Mouse (Mus musculus) heart, adult 8-10 months (tissue): ENCODE data around the gene Smg7. TPM values are rescaled to one million over a fixed set of nuclear protein-coding genes. Genes with fewer than 3 reads are reported as not detected.

Experiments
- DNase-seq: peaks from one replicate; pipeline ENCODE4 v3.0.0; 2022; ENCODE audit warnings: low spot score
- total RNA-seq, 4 experiments: library from RNA; stranded (reverse); gene quantifications; 2 replicates each; pipeline ENCODE4 v1.2.4; 2022

The Smg7 gene
- total RNA-seq, 4 experiments from 2014 or later = 41.8 to 46.1 (median 43.9) TPM

DNA sequence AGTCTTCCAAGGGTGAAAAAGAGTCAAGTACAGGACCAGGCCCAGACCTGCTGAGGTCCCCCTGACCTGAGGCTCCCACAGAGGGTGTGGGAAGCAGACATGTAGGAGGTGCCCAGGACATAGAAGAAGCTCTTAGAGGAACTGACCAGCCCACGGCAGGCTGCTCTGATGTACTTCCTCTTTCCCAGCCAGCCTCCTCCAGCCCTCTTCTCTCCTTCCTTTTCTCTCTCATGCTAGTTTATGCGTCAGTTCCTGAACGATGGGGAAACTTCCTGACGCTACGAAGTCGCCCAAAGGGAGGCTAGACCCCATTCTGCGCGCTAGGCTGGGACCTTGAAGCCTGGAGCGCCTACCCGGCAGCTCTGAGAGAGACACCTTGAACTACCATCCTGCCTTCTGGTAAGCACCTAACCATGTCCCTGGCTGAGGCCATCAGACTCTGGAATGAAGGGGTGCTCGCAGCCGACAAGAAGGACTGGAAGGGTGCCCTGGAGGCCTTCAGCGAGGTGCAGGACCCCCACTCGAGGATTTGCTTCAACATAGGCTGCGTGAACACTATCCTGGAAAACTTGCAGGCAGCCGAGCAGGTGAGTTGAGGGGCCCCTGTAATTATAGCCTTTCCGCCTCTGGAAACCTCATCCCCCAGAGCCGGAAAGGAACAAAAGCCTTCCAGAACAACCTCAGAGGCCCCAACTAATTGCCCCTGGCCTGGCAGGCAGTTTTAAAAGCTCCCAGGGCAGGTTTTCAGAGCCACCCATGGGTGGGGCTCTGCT lies 94.6 kb downstream of the Smg7 start:
- DNase-seq = peak; percentile 19

DNA sequence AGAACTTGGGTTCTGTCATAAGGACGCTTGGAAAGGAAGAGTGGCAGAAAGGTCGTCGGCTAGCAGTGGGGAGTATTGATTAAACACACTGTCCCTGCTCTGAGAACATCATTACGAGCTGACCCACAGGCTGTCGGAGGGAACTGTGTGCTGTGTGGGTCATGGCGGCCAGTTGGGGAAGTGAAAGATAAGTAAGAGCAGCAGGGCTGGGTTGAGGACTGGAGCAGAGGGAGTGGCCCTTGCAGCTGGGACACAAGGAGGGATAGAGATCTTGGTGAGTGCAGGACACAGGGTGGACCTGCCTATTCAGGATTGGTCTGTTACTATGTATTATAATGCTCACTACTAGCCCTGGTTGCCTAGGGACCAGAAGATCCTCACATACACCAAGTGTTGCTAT lies 97.5 kb downstream of the Smg7 start:
- no peak for DNase-seq

- no peak for DNase-seq
Measured at GRCm38 (mm10) chr1:152800633-152801176, 101.7 kb downstream of the Smg7 start.

- DNase-seq = no peak
Measured at GRCm38 (mm10) chr1:152799897-152800296, 102.5 kb downstream of the Smg7 start, which contains the start of gene Ncf2. TSS of gene Ncf2 (plus strand) at chr1:152800194.

GRCm38 (mm10) chr1:152798125-152798524 lies 104.3 kb downstream of the Smg7 start:
- peak; percentile 62 for DNase-seq

GRCm38 (mm10) chr1:152796683-152797263 lies 105.7 kb downstream of the Smg7 start:
- no peak for DNase-seq

DNA sequence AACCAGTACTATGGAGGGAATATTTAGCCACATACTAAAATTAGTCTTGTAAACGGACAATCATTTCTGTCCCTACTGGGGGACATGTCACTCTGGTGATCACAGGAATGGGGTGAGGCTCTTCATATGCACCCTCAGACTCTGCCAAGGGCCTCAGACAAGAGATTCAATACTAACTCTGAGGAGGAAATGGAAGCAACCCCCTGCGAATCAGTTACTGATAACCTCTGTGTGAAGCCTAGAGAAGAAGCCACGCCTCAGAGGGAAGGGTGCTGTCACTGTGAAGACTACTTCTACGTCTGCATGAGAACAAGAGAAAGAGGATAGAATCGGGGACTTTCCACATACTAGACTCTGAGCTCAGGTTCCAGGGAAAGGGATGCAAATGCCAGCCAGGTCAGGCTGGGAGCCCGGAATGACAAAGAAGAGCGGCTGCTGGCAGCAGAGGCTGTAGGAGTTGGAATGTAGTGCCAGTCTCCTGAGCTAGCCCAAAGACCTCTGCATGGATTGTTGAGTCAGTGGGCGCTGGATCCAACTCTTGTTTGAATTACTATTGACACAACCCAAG lies 106.7 kb downstream of the Smg7 start:
- no peak for DNase-seq

DNA sequence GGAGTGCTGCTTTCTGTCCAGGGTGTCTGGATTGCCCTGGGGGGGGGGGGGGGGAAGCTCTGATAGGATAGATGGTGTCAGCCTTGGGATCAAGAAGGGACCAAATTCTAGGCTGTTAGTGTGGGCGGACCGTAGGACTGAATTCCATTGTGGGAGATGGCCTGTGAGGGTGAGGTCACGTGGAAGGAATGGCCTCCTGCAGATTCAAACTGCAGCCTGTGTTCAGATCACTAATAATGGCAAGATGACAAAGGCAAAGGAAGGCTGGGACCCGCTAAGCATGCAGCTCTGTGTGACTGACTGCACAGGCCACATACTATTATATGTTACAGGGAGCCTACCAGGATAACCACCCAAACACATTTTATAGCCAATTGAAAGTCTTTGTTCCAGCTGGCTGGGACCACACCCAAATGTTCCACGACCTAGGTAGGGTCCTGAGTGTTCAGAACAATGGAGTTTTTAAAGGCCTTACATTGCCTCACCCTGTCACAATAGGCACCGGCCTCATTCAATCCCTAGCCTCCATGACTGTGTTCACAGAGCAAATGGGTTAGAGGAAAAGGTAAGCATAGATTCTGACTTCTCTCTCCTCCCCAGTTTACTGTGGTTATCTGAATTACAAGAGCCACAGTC lies 108.8 kb downstream of the Smg7 start:
- DNase-seq = no peak

- no peak for DNase-seq
Measured at GRCm38 (mm10) chr1:152792736-152793494, 109.5 kb downstream of the Smg7 start.

- no peak for DNase-seq
Measured at GRCm38 (mm10) chr1:152791269-152791668, 111.2 kb downstream of the Smg7 start.

- DNase-seq = no peak
Measured at GRCm38 (mm10) chr1:152790821-152791220, 111.6 kb downstream of the Smg7 start.

- DNase-seq = no peak
Measured at GRCm38 (mm10) chr1:152790254-152790653, 112.2 kb downstream of the Smg7 start.

DNA sequence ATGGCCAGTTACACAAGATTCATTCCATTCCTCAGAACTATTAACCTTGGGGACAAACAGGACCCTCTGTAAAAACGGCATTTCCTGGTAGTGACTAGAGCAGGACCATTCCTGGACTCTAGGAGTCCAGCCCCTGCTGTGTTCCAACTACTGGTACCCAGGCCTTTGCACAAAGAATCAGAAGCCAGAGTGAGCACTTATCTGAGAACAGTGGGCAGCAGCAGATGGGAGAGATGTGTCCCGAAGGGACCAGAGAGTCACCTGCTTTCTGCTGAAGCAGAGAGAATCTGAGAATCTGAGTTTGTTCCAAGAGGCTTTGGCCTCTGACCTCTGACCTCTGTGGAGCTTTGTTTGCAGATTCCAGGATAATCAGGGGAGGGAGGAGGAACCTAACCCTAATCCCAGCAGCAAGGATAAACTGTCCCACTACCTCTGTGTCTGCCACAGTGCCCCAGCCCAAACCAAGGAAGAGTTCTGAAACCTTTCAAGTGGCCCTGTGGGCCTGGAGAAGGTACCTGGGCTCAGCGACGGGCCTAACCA lies 114.3 kb downstream of the Smg7 start:
- no peak for DNase-seq

Other genes with a start within 250 kb of the Smg7 start
- not detected for gene Apobec4, start 152.1 kb downstream of the Smg7 start, total RNA-seq
- gene Rgl1, start 136.3 kb downstream of the Smg7 start, total RNA-seq = 10 to 100 TPM; 30.2 to 37.8 (median 35.0) TPM
- 10 to 100 TPM; 21.9 to 27.8 (median 25.9) TPM for gene Arpc5, start 136.1 kb downstream of the Smg7 start, total RNA-seq
- gene Ncf2, start 102.5 kb downstream of the Smg7 start, total RNA-seq = 1 to 10 TPM; 2.3 to 4.3 (median 3.9) TPM
- gene Nmnat2, start 52.3 kb upstream of the Smg7 start, total RNA-seq = under 1 TPM; 0.16 to 0.46 (median 0.32) TPM